Mouse (Mus musculus) telencephalon, adult 2 months (tissue): ENCODE measurements around the gene Tas2r119.
"Not testable (repeated sequence)": the region's sequence is repeated elsewhere in the genome, so short reads cannot be mapped to it uniquely, and the experiment has no call there.

Source experiments
- DNase-seq: peaks from one replicate; pipeline ENCODE4 v3.0.0-alpha.2; 2011; ENCODE audit warnings: low read depth, low spot score

Gene Tas2r119

DNA sequence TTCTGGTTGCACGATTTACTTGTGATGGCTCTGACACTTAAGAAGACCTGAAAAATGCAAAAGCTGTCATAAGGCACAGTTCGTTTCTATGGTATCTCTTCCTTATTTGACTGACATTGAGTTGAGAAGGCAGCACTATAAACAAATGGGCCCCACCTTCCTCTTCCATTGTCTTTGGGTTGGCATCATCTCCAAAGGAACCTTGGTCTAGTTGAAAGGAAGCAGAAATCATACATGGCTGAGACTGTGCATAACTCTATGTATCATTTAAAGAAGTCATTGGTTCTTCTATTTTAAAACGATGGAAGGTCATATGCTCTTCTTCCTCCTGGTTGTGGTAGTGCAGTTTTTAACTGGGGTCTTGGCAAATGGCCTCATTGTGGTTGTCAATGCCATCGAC lies at the start of gene Tas2r119:
TSS of gene Tas2r119 (plus strand) at position 301 of the 400 bp plus-strand sequence.
- DNase-seq: no peak

GRCm38 (mm10) chr15:32132315-32132714 lies 44.8 kb upstream of the Tas2r119 start:
- no peak for DNase-seq

DNA sequence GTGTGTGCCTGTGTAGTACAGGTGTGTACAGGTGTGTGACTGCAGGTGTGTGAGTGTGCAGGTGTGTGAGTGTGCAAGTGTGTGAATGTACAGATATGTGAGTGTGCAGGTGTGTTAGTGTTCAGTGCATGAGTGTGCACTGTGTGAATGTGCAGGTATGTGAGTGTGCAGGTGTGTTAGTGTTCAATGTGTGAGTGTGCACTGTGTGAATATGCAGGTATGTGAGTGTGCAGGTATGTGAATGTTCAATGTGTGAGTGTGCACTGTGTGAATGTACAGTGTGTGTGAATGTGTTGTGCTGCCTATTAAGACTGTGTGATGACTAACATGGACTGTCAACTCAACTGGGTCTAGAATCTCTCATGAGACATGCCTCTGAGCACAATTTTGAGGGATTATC lies 35.4 kb upstream of the Tas2r119 start:
- DNase-seq: no peak

GRCm38 (mm10) chr15:32144269-32144668 lies 32.8 kb upstream of the Tas2r119 start:
- no peak for DNase-seq

DNA sequence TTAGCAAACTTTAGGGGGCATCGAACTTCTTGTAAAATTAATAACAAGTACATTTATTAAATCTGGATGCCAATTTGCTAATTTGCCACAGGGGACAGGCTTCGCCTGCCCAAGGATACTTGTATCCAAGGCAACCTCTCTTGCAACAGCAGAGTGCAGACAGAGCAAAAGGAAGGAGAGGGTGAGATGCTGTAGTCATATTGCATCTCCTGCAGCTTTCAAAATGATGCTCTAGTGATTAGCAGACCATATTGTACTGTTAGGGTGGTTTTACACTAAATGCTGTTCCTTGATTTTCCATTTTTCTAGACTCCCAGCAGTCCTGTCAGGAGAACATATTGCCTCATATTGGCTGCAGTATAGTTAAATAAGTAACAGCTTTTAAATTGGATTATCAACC lies 23.7 kb upstream of the Tas2r119 start:
- DNase-seq: no peak

- no peak for DNase-seq
Measured at GRCm38 (mm10) chr15:32153857-32154449, 23.1 kb upstream of the Tas2r119 start.

- DNase-seq: no peak
Measured at GRCm38 (mm10) chr15:32156126-32156525, 21.0 kb upstream of the Tas2r119 start.

DNA sequence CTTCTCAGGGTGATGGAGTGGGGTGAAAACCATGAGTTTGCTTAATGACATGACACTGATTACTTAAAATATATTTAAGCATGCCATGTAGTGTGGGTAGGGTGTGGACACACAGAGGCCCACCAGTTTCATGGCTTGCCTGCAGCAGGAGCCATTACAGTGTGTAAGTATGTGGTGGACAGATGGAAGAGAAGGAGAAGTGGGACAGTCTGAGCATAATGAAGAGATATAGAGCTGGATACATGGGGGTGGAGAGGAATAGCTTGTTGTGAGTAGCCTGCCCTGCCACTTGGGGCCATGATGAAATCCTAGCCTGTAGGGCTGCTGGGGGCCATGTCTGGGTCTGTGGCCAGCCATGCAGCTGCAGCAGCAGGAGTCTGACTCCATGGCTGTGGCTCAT lies 16.8 kb upstream of the Tas2r119 start:
- peak; percentile 11 for DNase-seq

DNA sequence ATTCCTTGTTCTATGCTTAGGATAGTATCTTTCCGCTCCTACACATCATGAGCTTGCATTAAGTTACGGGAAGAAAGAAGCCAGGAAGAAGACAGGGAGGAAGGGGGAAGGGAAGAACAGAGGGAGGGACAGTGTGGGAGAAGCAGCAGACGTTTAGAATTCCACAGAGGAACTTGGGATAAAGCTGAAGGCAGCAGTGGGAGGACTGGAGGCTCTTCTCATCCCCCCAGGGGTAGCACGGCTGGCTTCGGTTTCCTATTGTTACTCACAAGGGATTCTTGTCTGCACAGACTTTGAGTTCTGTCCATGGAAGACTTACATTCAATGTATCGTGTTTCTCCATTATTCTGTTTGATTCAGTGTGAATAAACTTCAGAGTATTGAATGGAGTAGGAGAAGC lies 5.3 kb upstream of the Tas2r119 start:
- DNase-seq: peak; percentile 49

DNA sequence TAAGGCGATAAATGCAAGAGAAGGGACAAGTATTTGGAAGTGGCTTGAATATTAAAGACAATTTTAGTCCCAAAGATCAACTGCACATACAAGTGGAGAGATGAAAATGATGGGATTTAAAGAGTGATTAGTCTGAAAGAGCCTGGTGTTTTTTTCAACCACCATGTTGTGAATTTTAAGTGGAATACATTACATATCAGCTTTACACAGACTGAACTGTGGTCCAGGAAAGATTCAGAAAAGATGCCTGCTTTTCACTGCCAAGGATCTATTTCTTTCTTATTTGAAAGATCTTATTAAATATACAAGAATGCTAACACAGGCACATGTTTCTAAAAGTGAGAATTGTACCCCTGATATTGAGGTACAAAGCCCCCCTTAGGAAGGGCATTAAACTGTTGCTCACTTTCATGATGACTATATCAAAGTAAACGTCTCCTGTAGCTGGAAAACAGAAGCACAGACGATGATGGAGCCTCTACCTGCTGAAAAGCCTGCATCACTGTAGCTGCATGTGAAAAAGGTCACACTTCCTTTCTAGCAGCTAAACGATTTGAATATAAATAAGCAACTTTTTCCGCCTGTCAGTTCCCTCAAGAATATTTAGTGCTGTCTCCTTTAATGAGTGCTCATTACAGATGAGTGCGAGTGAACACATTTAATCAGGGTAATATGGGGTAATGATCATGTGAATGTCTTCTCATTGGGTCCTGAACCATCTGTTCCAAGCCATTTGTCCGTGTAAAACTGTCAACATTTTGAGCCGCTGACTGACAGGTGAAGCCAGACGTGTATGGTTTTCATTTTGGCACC lies 4.7 kb upstream of the Tas2r119 start:
- no peak for DNase-seq

DNA sequence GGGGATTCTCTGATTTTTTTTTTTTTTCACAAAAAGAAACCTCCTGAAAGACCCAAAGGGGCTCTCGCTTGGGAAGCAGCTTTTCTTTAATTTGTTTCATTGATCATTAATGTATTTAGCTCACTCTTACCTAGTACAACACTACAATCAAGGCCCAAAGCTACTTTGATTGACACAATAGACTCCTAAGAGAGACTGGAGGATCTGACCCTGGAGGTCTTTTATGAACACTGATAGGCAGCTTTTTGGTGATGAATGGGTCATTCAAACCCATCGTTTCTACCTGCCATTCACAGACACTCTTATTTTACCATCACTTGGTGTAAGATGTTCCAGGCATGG lies 4.1 kb upstream of the Tas2r119 start:
- DNase-seq: no peak

DNA sequence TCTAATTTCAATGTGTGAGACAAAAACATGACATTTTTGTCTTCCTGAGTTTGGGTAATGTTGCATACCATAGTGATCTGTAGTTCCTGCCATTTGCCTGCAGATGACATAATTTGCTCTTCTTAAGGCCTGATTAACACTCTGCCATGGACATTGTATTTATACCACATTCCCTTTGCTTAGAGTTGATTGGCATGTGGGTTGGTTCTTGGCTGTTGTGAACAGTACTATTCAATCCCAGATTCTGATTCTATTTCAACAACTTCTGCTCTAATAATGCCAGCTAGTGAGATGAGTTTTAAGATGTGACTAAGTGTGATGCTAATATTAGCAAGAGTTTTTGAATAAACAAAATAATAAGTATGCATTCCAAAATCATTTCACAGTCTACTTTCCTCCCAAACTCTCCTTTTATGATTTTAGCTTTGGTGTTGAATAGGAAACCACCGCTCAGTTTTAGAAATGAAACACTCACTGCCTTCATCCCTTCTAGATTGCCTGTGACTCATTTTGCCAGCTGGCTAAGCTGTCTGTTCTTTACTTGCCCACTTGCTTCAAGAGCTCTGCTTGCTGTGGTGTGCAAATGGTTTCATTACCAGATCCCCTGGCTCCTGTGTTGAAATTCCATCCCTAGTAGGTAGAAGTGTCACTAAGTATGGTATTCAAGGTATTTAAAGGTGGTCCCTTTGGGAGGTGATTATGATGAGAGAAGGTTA lies 3.1 kb downstream of the Tas2r119 start:
- peak; percentile 81 for DNase-seq

GRCm38 (mm10) chr15:32182026-32182425 lies 4.9 kb downstream of the Tas2r119 start:
- DNase-seq: no peak

DNA sequence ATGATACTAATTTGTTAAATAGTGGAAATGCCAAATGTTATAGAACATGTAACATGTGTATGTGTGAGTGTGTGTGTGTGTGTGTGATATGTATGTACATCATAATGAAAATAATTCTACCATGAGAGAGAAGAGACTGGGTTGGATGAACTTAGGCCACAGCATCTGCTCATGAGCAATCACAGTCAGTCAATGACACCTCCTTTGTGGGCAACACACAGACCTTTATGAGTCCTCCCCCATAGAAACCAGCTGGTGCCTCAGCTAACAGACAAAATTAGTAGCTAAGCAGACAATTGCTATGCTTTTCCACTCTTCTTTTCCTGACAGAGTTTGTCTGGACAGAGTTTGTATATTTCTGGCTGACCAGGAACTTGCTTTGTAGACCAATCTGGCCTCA lies 7.9 kb downstream of the Tas2r119 start:
- DNase-seq: no peak

- DNase-seq: no peak
Measured at GRCm38 (mm10) chr15:32189879-32190278, 12.8 kb downstream of the Tas2r119 start.

- DNase-seq: no peak
Measured at GRCm38 (mm10) chr15:32190436-32190835, 13.3 kb downstream of the Tas2r119 start.

GRCm38 (mm10) chr15:32192948-32193347 lies 15.9 kb downstream of the Tas2r119 start:
- no peak for DNase-seq

DNA sequence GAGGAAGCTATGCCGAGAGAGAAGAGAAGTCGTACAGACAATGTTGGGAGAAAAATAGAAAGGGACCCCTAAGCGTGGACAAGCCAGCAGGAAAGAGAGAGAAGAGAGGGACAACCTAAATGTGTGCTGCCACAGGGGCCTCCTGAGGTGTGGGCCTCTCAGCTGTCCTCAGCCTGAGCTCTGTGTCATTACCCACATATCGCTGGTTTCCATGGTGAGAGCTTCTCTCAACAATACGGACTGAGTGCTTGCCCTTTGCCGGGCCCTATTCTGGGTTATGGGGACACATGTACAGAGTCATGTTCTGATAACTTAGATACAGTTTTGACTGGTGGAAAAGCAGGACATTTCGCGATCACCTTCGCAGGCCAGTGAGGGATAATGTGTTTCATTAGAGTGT lies 21.0 kb downstream of the Tas2r119 start:
- DNase-seq: no peak

DNA sequence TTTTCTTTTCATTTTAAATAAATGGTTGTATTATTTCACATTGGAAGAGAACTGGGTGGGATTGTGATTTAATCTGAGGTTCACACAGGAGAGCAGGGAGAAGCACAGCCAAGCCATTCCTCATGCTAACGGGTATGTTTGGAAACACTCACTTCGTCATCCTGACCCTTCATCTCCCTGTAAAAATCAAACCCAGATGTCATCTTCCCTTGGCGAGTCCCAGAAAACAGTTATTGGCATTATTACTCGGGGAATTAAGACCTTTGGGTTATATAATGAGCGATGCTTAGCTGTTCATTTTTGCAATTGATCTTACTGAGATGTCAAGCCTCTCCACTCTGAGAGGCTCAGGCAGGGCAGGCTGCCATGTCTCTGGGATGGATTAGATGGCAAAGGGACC lies 21.5 kb downstream of the Tas2r119 start:
- DNase-seq: no peak

GRCm38 (mm10) chr15:32203242-32203641 lies 26.2 kb downstream of the Tas2r119 start:
- DNase-seq: no peak

- DNase-seq: peak; percentile 67
Measured at GRCm38 (mm10) chr15:32204908-32205307, 27.8 kb downstream of the Tas2r119 start.

- DNase-seq: not testable (repeated sequence)
Measured at GRCm38 (mm10) chr15:32214687-32215086, 37.6 kb downstream of the Tas2r119 start.

DNA sequence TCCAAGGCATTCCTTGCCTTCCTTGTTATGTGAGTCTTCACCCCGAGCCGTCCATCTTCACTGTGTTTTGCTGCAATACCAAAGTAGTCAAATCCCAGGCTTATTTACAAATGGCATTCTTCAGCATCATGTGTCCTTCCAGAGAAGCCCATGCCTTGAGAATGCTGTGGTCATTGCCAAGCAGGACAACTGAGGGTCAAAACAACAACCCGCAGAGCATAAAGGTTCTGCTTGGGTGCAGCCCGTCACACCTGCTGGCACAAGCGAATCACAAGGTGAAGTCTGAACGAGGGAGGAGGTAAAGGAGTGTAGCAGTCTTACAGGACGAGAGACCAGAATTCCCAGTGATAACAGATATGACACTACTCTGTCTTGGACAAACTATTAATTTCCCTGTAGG lies 45.9 kb downstream of the Tas2r119 start:
- DNase-seq: no peak
